17 mouse cellular contexts compared by ENCODE assay signal in genomic region chr19:50603882-50604281, GRCm38 (mm10).
A peak's percentile ranks its signal among the peaks of the same experiment; 100 is the strongest.
DNase-seq lines count a peak whose midpoint lies in the region; ATAC-seq and TF ChIP-seq lines count a peak whose summit lies in the region.
"Had no signal": no experiment of that assay in that cellular context is flagged by ENCODE, and none has a peak within 500 bp of the region (broad histone marks: within the 10 kb centered on the region; RNA-seq: fewer than 3 reads in every experiment).

No protein-coding gene starts in this region.

- no peaks in the 10 kb centered on the region for H3K79me2 ChIP-seq in heart, adult 2 months (replicated peaks; ENCODE audit: control insufficient read depth, insufficient read depth, low read length)

- 23% methylated on average over 4 of the region's 4 CpGs for WGBS in heart, postnatal 0 days
- WGBS in heart, adult 2 months, result 21% methylated on average over 4 of the region's 4 CpGs
- 11% methylated on average over 4 of the region's 4 CpGs for WGBS in lung, postnatal 0 days

- H3K4me2 ChIP-seq in heart, postnatal 0 days (ENCODE audit: low read depth, low read length), result no peak overlapping the region
- no peak overlapping the region for H3K4me2 ChIP-seq in lung, postnatal 0 days (replicated peaks; ENCODE audit: low read depth, low read length)
- H3K4me2 ChIP-seq: embryonic facial prominence, embryonic 12.5 days; hindbrain, embryonic 12.5 days; limb, embryonic 15.5 days; midbrain, embryonic 15.5 days had no signal

- TF ChIP-seq CTCF in heart, postnatal 0 days (IDR thresholded peaks at IDR 0.05; ENCODE audit: low read depth), result no peak
- no peak for TF ChIP-seq CTCF in heart, adult 2 months (IDR thresholded peaks at IDR 0.05)
- no peak for TF ChIP-seq CTCF in lung, postnatal 0 days (IDR thresholded peaks at IDR 0.05)

- ATAC-seq in heart, postnatal 0 days (ENCODE audit: insufficient read depth, low read depth), result peak; percentile 33; the same call in 1 of the 2 replicates
- ATAC-seq in lung, postnatal 0 days, result no peak
- ATAC-seq: midbrain, embryonic 15.5 days had no signal

- intact Hi-C loops in heart, adult 2 months (cut with DNase I), result no loop called here

- H3K9ac ChIP-seq in heart, postnatal 0 days (replicated peaks; ENCODE audit: low read depth, low read length), result no peak overlapping the region
- H3K9ac ChIP-seq in heart, adult 2 months (ENCODE audit: low read depth, low read length), result no peak overlapping the region
- no peak overlapping the region for H3K9ac ChIP-seq in lung, postnatal 0 days (replicated peaks; ENCODE audit: low read depth)
- H3K9ac ChIP-seq: embryonic facial prominence, embryonic 12.5 days; hindbrain, embryonic 12.5 days; limb, embryonic 15.5 days; midbrain, embryonic 15.5 days had no signal

- no peaks in the 10 kb centered on the region for H3K36me3 ChIP-seq in heart, postnatal 0 days (replicated peaks; ENCODE audit: control insufficient read depth, insufficient read depth, low read length)
- H3K36me3 ChIP-seq in heart, adult 2 months (ENCODE audit: control insufficient read depth, insufficient read depth, low read length), result no peaks in the 10 kb centered on the region
- H3K36me3 ChIP-seq in lung, postnatal 0 days (ENCODE audit: insufficient read depth, low read length), result no peaks in the 10 kb centered on the region
- H3K36me3 ChIP-seq: embryonic facial prominence, embryonic 12.5 days; hindbrain, embryonic 12.5 days; limb, embryonic 15.5 days; midbrain, embryonic 15.5 days had no signal

- H3K27ac ChIP-seq in heart, postnatal 0 days (ENCODE audit: low read depth), result no peak overlapping the region
- H3K27ac ChIP-seq in heart, adult 2 months, result no peak overlapping the region
- no peak overlapping the region for H3K27ac ChIP-seq in lung, postnatal 0 days (ENCODE audit: low read length)
- H3K27ac ChIP-seq: embryonic facial prominence, embryonic 12.5 days; hindbrain, embryonic 12.5 days; left cerebral cortex, adult 2 months; limb, embryonic 15.5 days; midbrain, embryonic 15.5 days had no signal

- no peaks in the 10 kb centered on the region for H3K27me3 ChIP-seq in heart, postnatal 0 days (ENCODE audit: control insufficient read depth, insufficient read depth, low read length)
- H3K27me3 ChIP-seq in heart, adult 2 months (ENCODE audit: control insufficient read depth, insufficient read depth, low read length), result no peaks in the 10 kb centered on the region
- H3K27me3 ChIP-seq in lung, postnatal 0 days (replicated peaks; ENCODE audit: insufficient read depth, low read length), result no peaks in the 10 kb centered on the region
- H3K27me3 ChIP-seq: embryonic facial prominence, embryonic 12.5 days; hindbrain, embryonic 12.5 days; limb, embryonic 15.5 days; midbrain, embryonic 15.5 days had no signal

- DNase-seq in cerebellum, postnatal 10 days, result peak; percentile 46 to 53
- DNase-seq in cerebellum, adult 11-12 months, result no peak
- no peak for DNase-seq in heart, postnatal 0 days (ENCODE audit: low spot score)
- DNase-seq in heart, adult 2 months, result no peak
- peak; percentile 7 for DNase-seq in lung, postnatal 0 days (ENCODE audit: low spot score)
- no peak for DNase-seq in lung, adult 18-20 months
- peak; percentile 53 for DNase-seq in NIH3T3 (ENCODE audit: low read depth)
- DNase-seq in layer of hippocampus, postnatal 25 days (ENCODE audit: extremely low spot score in 1 of 2, low spot score in 1 of 2), result no peak
- DNase-seq: adrenal gland, postnatal 14 days; cerebellum, adult 11 months; gastrocnemius, postnatal 10 days; kidney, adult 11 months had no signal

- H3K4me3 ChIP-seq in heart, postnatal 0 days (ENCODE audit: low read depth, low read length), result no peak overlapping the region
- no peak overlapping the region for H3K4me3 ChIP-seq in heart, adult 2 months
- H3K4me3 ChIP-seq in lung, postnatal 0 days (ENCODE audit: low read depth, low read length), result no peak overlapping the region
- H3K4me3 ChIP-seq: embryonic facial prominence, embryonic 12.5 days; hindbrain, embryonic 12.5 days; left cerebral cortex, adult 2 months; limb, embryonic 15.5 days; midbrain, embryonic 15.5 days had no signal

- H3K4me1 ChIP-seq in heart, postnatal 0 days (ENCODE audit: control insufficient read depth, insufficient read depth), result no peaks in the 10 kb centered on the region
- no peaks in the 10 kb centered on the region for H3K4me1 ChIP-seq in heart, adult 2 months (ENCODE audit: control insufficient read depth, insufficient read depth, low read length)
- H3K4me1 ChIP-seq in lung, postnatal 0 days (ENCODE audit: insufficient read depth, low read depth, low read length), result no peaks in the 10 kb centered on the region
- H3K4me1 ChIP-seq: embryonic facial prominence, embryonic 12.5 days; hindbrain, embryonic 12.5 days; limb, embryonic 15.5 days; midbrain, embryonic 15.5 days had no signal

- no peak for TF ChIP-seq POLR2A in heart, adult 2 months (IDR thresholded peaks at IDR 0.05; ENCODE audit: insufficient read depth, low read depth, low read length)

- H3K9me3 ChIP-seq in heart, postnatal 0 days (replicated peaks; ENCODE audit: control insufficient read depth, low read length), result no peaks in the 10 kb centered on the region
- no peaks in the 10 kb centered on the region for H3K9me3 ChIP-seq in lung, postnatal 0 days (ENCODE audit: low read length)
- H3K9me3 ChIP-seq: embryonic facial prominence, embryonic 12.5 days; hindbrain, embryonic 12.5 days; limb, embryonic 15.5 days; midbrain, embryonic 15.5 days had no signal

- no peak for TF ChIP-seq EP300 in heart, postnatal 0 days (IDR thresholded peaks at IDR 0.05; ENCODE audit: low read depth)
- no peak for TF ChIP-seq EP300 in heart, adult 2 months (IDR thresholded peaks at IDR 0.05; ENCODE audit: insufficient read depth, low read depth, low read length)
- no peak for TF ChIP-seq EP300 in lung, postnatal 0 days (IDR thresholded peaks at IDR 0.05)

Comparison
In these comparisons a context has a peak if more than half of its experiments do, and no peak if none do; other contexts are left out.
1. DNase-seq: peak in cerebellum, postnatal 10 days (2 of 2), lung, postnatal 0 days (single experiment) and NIH3T3 (single experiment); none in cerebellum, adult 11-12 months (single experiment), heart, postnatal 0 days (single experiment), heart, adult 2 months (0 of 2), lung, adult 18-20 months (0 of 2) and layer of hippocampus, postnatal 25 days (0 of 2).